21 mouse cellular contexts compared by ENCODE assay signal in genomic region chr3:131964952-131965351, GRCm38 (mm10).
"Had no signal": no experiment of that assay in that cellular context is flagged by ENCODE, and none has a peak within 500 bp of the region (broad histone marks: within the 10 kb centered on the region; RNA-seq: fewer than 3 reads in every experiment).

No protein-coding gene starts in this region.

- H3K36me3 ChIP-seq: intestine, embryonic 15.5 days; kidney, embryonic 15.5 days; liver, embryonic 13.5 days; midbrain, embryonic 10.5 days; midbrain, embryonic 15.5 days; neural tube, embryonic 12.5 days; neural tube, embryonic 15.5 days had no signal

- DNase-seq: kidney, adult 11 months; kidney, adult 8-10 months; kidney, postnatal 14 days; layer of hippocampus, adult 9-11 months; liver, embryonic 13.5 days; lung, postnatal 14 days; right cerebral cortex, adult 18-20 months; right cerebral cortex, postnatal 14 days; right cerebral cortex, postnatal 4 days; thymus, adult 18-20 months; thymus, postnatal 14 days; thymus, postnatal 4 days had no signal

- H3K9ac ChIP-seq: intestine, embryonic 15.5 days; kidney, embryonic 15.5 days; liver, embryonic 13.5 days; midbrain, embryonic 15.5 days; neural tube, embryonic 12.5 days; neural tube, embryonic 15.5 days had no signal

- H3K27me3 ChIP-seq: intestine, embryonic 15.5 days; kidney, embryonic 15.5 days; liver, embryonic 13.5 days; megakaryocyte, embryonic 14.5 days; midbrain, embryonic 15.5 days; neural tube, embryonic 12.5 days; neural tube, embryonic 15.5 days had no signal

- ATAC-seq: intestine, embryonic 15.5 days; midbrain, embryonic 15.5 days had no signal

- H3K9me3 ChIP-seq: intestine, embryonic 15.5 days; kidney, embryonic 15.5 days; midbrain, embryonic 10.5 days; midbrain, embryonic 15.5 days; neural tube, embryonic 12.5 days; neural tube, embryonic 15.5 days had no signal

- H3K4me1 ChIP-seq: intestine, embryonic 15.5 days; kidney, embryonic 15.5 days; liver, embryonic 13.5 days; megakaryocyte, embryonic 14.5 days; midbrain, embryonic 10.5 days; midbrain, embryonic 15.5 days; neural tube, embryonic 12.5 days; neural tube, embryonic 15.5 days had no signal

- H3K4me2 ChIP-seq: intestine, embryonic 15.5 days; kidney, embryonic 15.5 days; liver, embryonic 13.5 days; midbrain, embryonic 15.5 days; neural tube, embryonic 12.5 days; neural tube, embryonic 15.5 days had no signal

- H3K4me3 ChIP-seq: intestine, embryonic 15.5 days; kidney, embryonic 15.5 days; layer of hippocampus, adult 2 months; liver, embryonic 13.5 days; megakaryocyte, embryonic 14.5 days; midbrain, embryonic 10.5 days; midbrain, embryonic 15.5 days; neural tube, embryonic 12.5 days; neural tube, embryonic 15.5 days had no signal

- H3K27ac ChIP-seq: intestine, embryonic 15.5 days; kidney, embryonic 15.5 days; layer of hippocampus, adult 2 months; liver, embryonic 13.5 days; midbrain, embryonic 10.5 days; midbrain, embryonic 15.5 days; neural tube, embryonic 12.5 days; neural tube, embryonic 15.5 days; stomach, postnatal 0 days had no signal
